Mouse (Mus musculus) gonadal fat pad, adult 2 months (tissue): Measurements from ENCODE around the gene Zfp300. TPM values are rescaled to one million over a fixed set of nuclear protein-coding genes. Genes with fewer than 3 reads are reported as not detected.

ENCODE experiments used
- DNase-seq: peaks from one replicate; pipeline ENCODE4 v3.0.0-alpha.2; 2012; ENCODE audit warnings: low read depth
- polyA plus RNA-seq: library from polyadenylated mRNA; depleted of rRNA; stranded (reverse); fragments of >200 nt; gene quantifications from 2 replicates; pipeline ENCODE4 v1.2.3, GENCODE M21; 2012; rRNA removed

Zfp300 gene
- 0.41 and 0.46 TPM in 2 replicates for polyA plus RNA-seq

DNA sequence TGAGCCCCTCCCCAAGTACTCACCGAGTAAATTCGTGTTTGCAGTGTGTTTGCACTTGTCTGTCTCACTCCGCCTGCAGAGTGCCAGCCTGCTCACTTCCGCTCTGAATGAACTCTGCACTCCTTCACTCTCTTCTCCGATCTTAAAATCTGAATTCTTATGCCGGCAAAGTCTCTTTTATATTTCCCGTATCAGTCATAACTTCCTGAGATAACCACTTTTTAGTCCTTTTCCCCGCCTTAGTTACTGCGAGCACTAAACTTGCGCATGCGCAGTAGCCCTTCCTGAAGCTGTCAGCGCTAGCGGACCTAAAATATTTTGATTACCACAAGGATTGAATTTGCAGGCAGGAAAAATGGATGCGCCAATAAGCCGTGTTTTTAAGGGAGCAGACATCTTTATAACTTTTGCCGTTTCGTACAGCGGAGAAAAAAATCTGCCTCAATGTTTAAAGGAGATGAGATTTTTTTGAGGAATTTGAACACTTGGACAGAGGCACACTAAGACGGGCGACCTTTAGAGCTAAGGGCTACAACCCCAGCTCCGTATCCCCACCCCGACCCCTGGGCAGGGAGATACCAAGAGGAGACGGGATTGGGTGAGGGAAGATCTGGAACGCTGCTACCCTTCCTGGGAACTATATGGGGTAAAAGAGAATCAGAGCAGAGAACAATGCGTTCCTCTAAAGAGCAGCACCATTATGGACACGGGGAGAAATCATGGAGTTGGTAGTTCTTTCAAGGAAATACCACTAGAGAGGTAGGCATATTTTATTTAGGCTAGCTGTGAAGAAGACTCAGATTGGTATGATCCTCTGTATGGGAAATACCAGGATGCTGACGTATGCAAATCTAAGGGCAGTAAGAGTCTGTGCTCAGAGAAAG is at the start of gene Zfp300:
Gene Zfp300, minus strand, starts transcription at position 545 of the 884 bp plus-strand sequence.
- DNase-seq = no peak

DNA sequence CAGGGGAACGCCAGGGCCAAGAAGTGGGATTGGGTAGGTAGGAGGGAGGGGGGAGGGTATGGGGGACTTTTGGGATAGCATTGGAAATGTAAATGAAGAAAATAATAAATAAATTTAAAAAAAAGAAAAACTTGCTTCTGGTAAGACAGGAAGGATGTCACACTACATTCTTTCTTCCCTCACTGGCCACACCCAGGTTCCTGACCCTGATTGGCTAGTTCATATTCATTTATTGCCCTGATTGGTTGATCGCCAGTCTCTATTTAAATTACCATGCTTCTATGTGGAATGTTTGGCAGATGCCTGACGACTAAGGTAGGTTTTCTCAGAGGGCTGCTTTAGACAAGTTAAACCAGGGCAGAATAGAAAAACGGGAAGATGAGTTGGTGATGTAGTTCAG is 26.2 kb upstream of the Zfp300 start, which contains the start of gene Ssxa1:
Gene Ssxa1, plus strand, starts transcription at position 301 of the 400 bp plus-strand sequence.
- no peak for DNase-seq

- DNase-seq = no peak
Observed at GRCm38 (mm10) chrX:21089867-21090239, 526 bp upstream of the Zfp300 start.

- no peak for DNase-seq
Observed at GRCm38 (mm10) chrX:21088645-21088982, 713 bp downstream of the Zfp300 start.

DNA sequence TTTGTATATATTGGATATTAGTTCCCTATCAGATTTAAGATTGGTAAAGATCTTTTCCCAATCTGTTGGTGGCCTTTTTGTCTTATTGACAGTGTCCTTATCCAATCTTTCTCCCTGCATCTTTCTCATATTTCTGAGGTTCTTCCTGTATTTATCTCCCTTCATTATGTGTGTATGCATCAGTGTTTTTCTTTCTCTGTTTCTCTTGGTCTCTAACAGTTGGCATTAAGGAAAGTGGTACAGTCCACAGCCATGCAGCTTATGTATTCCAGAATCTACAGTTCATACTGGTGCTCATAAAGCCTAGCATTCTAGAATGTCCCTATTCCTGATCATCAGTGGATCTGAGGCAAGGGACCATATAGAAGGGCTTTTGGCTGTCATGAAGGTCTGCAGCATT is 21.2 kb downstream of the Zfp300 start, which contains the start of gene Spaca5:
Gene Spaca5, plus strand, starts transcription at position 301 of the 400 bp plus-strand sequence.
- no peak for DNase-seq

DNA sequence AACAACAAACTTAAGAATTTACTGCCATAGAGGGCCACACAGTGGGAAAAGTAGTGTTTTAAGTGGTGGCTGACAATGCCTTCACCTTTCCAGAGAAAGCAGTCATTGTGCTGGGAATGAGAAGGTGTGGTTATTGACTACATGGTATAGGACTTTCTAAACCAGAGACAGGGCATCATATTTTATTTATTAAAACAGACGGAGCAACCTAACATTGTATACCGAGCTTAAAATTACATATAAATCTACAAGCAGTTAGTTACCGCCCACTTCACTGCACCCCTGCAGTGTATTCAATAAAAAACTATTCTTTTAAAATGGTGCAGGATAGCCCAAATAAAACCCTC is 26.8 kb downstream of the Zfp300 start:
- no peak for DNase-seq

- no peak for DNase-seq
Observed at GRCm38 (mm10) chrX:21061866-21062543, 27.3 kb downstream of the Zfp300 start, which contains the start of gene Zfp182. Gene Zfp182, minus strand, starts transcription at chrX:21062316.

GRCm38 (mm10) chrX:21061460-21061859 is 27.9 kb downstream of the Zfp300 start:
- DNase-seq = no peak

Other genes with a start within 250 kb of the Zfp300 start
- 14.7 and 21.9 TPM in 2 replicates for gene Timp1, start 219.4 kb downstream of the Zfp300 start, polyA plus RNA-seq
- gene Syn1, start 168.5 kb downstream of the Zfp300 start, polyA plus RNA-seq = 0.18 and 0.20 TPM in 2 replicates
- gene Cfp, start 158.0 kb downstream of the Zfp300 start, polyA plus RNA-seq = 21.1 and 27.7 TPM in 2 replicates
- 13.5 and 16.2 TPM in 2 replicates for gene Elk1, start 138.9 kb downstream of the Zfp300 start, polyA plus RNA-seq
- gene Uxt, start 127.5 kb downstream of the Zfp300 start, polyA plus RNA-seq = 29.4 and 30.8 TPM in 2 replicates
- gene Zfp182, start 27.2 kb downstream of the Zfp300 start, polyA plus RNA-seq = 1.4 and 1.6 TPM in 2 replicates
- gene Spaca5, start 21.1 kb downstream of the Zfp300 start, polyA plus RNA-seq = not detected in 2 replicates
- not detected in 2 replicates for gene Ssxa1, start 26.3 kb upstream of the Zfp300 start, polyA plus RNA-seq
- not detected in 2 replicates for gene Gm21876, start 86.1 kb upstream of the Zfp300 start, polyA plus RNA-seq